Mouse (Mus musculus) spleen, adult 2 months (tissue): ENCODE results near the gene Aacs. TPM values are rescaled to one million over a fixed set of nuclear protein-coding genes. Genes with fewer than 3 reads are reported as not detected.

Experiments
- DNase-seq, 2 experiments: peaks; one replicate each; pipeline versions ENCODE4 v3.0.0 to v3.0.0-alpha.2; 2012 to 2021; ENCODE audit warnings: low spot score in 2 of 2, low read depth in 1 of 2
- H3K27ac ChIP-seq: fragments of 200-500 bp; 2 replicates; pipeline ENCODE4 v1.5.1; 2012; ENCODE audit warnings: low read length, inconsistent platforms; ENCODE audit not compliant: insufficient read depth
- H3K27me3 ChIP-seq: fragments of 200-500 bp; 2 replicates; pipeline ENCODE4 v1.6.1; 2012; ENCODE audit warnings: mild to moderate bottlenecking, moderate library complexity, low read length, inconsistent platforms; ENCODE audit not compliant: control insufficient read depth, insufficient read depth
- H3K36me3 ChIP-seq: fragments of 200-500 bp; 2 replicates; pipeline ENCODE4 v1.6.1; 2012; ENCODE audit warnings: mild to moderate bottlenecking, low read length, inconsistent platforms; ENCODE audit not compliant: control insufficient read depth, insufficient read depth
- H3K4me1 ChIP-seq: fragments of 200-500 bp; 2 replicates; pipeline ENCODE4 v1.6.1; 2011; ENCODE audit warnings: inconsistent platforms; ENCODE audit not compliant: control insufficient read depth, insufficient read depth, insufficient read length
- H3K4me3 ChIP-seq: fragments of 200-500 bp; 2 replicates; pipeline ENCODE4 v1.5.1; 2011; ENCODE audit warnings: mild to moderate bottlenecking, inconsistent platforms; ENCODE audit not compliant: insufficient read depth, insufficient read length; ENCODE audit errors: extremely low read depth
- CTCF ChIP-seq: fragments of 200-500 bp; IDR thresholded peaks from 2 replicates; pipeline ENCODE4 v1.5.1; 2011; ENCODE audit warnings: mild to moderate bottlenecking, inconsistent platforms; ENCODE audit not compliant: insufficient read depth, insufficient read length, insufficient replicate concordance; ENCODE audit errors: extremely low read depth
- POLR2A ChIP-seq: fragments of 200-500 bp; IDR thresholded peaks from 2 replicates; pipeline ENCODE4 v1.6.1; 2011; ENCODE audit warnings: low read depth, low read length, inconsistent platforms
- WGBS: fragments of 180-500 bp; shearing (Covaris S2); methylation state at CpG from one replicate; pipeline ENCODE4 v1.1.7; 2018; 5-methylcytosine and 5-hydroxymethylcytosine counted together
- polyA plus RNA-seq: library from polyadenylated mRNA; depleted of rRNA; stranded (reverse); fragments of >200 nt; gene quantifications from 2 replicates; pipeline ENCODE4 v1.2.3, GENCODE M21; 2012

Gene Aacs
- polyA plus RNA-seq, 1 experiment: 23.4 TPM

GRCm38 (mm10) chr5:125532191-125532544 lies 56.6 kb downstream of the Aacs start:
- H3K27me3 ChIP-seq: peaks cover 19% of the 10 kb centered on the region
- H3K27ac ChIP-seq: no peak overlapping the region
- no peaks in the 10 kb centered on the region for H3K36me3 ChIP-seq
- WGBS: 5% methylated on average over 26 of the region's 30 CpGs
- DNase-seq: no peak
- no peaks in the 10 kb centered on the region for H3K4me1 ChIP-seq
- no peak overlapping the region for H3K4me3 ChIP-seq
- TF ChIP-seq POLR2A: no peak
- TF ChIP-seq CTCF: no peak

GRCm38 (mm10) chr5:125532545-125533224 lies 57.1 kb downstream of the Aacs start:
- peaks cover 19% of the 10 kb centered on the region for H3K27me3 ChIP-seq
- no peak overlapping the region for H3K27ac ChIP-seq
- no peak overlapping the region for H3K4me3 ChIP-seq
- no peaks in the 10 kb centered on the region for H3K4me1 ChIP-seq
- WGBS: 6% methylated on average over 57 of the region's 64 CpGs
- H3K36me3 ChIP-seq: no peaks in the 10 kb centered on the region
- DNase-seq: no peak
- TF ChIP-seq CTCF (no peak), POLR2A (no peak)

- DNase-seq: no peak
- no peaks in the 10 kb centered on the region for H3K36me3 ChIP-seq
- no peak overlapping the region for H3K4me3 ChIP-seq
- TF ChIP-seq CTCF (no peak), POLR2A (no peak)
- 5% methylated on average over 24 of the region's 24 CpGs for WGBS
- H3K27ac ChIP-seq: no peak overlapping the region
- peaks cover 19% of the 10 kb centered on the region for H3K27me3 ChIP-seq
- no peaks in the 10 kb centered on the region for H3K4me1 ChIP-seq
These were observed 57.7 kb downstream of the Aacs start for GRCm38 (mm10) chr5:125533225-125533900.

DNA sequence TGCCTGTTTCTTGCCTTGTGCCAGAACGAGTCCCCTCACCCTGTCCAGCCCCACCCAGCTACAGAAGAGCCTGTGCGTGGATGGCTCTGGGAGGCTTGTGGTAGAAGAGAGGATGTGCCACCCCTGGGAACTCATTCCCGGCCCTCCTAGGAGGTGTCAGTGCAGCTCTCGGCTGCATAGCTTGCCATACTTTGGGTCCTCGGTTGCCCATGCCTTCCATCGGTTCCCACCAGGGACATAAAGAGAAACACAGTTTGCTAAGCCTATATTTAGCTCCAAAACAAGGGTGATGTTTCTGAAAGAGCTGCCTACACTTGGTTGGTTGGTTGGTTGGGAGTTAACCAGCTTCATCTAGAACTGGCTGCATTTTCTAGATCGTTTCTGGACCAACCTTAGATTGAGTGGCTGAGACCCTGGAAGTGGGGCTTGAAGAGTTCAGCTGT lies 58.6 kb downstream of the Aacs start:
- peaks cover 19% of the 10 kb centered on the region for H3K27me3 ChIP-seq
- TF ChIP-seq CTCF (no peak), POLR2A (no peak)

GRCm38 (mm10) chr5:125534611-125535324 lies 59.2 kb downstream of the Aacs start:
- TF ChIP-seq CTCF: no peak
- no peak for TF ChIP-seq POLR2A
- Histone ChIP-seq H3K27ac (no peak overlapping the region), H3K4me3 (no peak overlapping the region), H3K4me1 (no peaks in the 10 kb centered on the region), H3K27me3 (peaks cover 19% of the 10 kb centered on the region), H3K36me3 (no peaks in the 10 kb centered on the region)
- WGBS: 8% methylated on average over 26 of the region's 26 CpGs
- DNase-seq: no peak

More for the DNA sequence above, 58.6 kb downstream of the Aacs start:
- no peak overlapping the region for H3K27ac ChIP-seq
- no peak for DNase-seq
- H3K36me3 ChIP-seq: no peaks in the 10 kb centered on the region
- WGBS: 11% methylated on average over 7 of the region's 7 CpGs
- no peaks in the 10 kb centered on the region for H3K4me1 ChIP-seq
- H3K4me3 ChIP-seq: no peak overlapping the region

GRCm38 (mm10) chr5:125545090-125545489 lies 69.5 kb downstream of the Aacs start:
- Histone ChIP-seq H3K36me3 (no peaks in the 10 kb centered on the region), H3K4me3 (no peak overlapping the region), H3K27me3 (0 out of 2 replicates have a peak, but pooled peaks cover 2% of the 10 kb centered on the region), H3K27ac (no peak overlapping the region), H3K4me1 (no peaks in the 10 kb centered on the region)
- TF ChIP-seq POLR2A (no peak), CTCF (no peak)
- DNase-seq: no peak
- 86% methylated on average over 2 of the region's 2 CpGs for WGBS

- Histone ChIP-seq H3K27ac (no peak overlapping the region), H3K4me1 (no peaks in the 10 kb centered on the region), H3K4me3 (no peak overlapping the region), H3K27me3 (0 out of 2 replicates have a peak, but pooled peaks cover 2% of the 10 kb centered on the region), H3K36me3 (no peaks in the 10 kb centered on the region)
- TF ChIP-seq CTCF (no peak), POLR2A (no peak)
- DNase-seq: no peak
- 33% methylated on average over 13 of the region's 13 CpGs for WGBS
These were observed 70.7 kb downstream of the Aacs start for GRCm38 (mm10) chr5:125546293-125546692.
